ENCODE assay signal across 8 mouse cellular contexts in the genomic region with DNA sequence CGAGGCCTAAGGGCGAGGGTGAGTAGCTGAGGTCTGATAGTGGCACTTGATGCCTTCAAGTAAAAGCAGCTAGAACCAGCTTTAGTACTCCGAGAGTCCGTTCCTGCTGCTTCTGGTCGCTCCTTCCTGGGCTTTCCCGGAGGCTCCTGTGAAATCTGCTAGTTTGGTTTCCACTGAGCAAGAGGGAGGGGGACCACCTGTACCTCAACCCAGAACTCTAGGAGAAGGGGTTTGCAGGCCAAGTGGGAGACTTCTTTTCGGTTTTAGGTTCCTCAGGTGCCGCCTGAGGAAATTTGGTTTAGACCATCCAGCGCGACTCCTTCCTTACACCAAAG. TPM values are rescaled to one million over a fixed set of nuclear protein-coding genes. Genes with fewer than 3 reads are reported as not detected.
DNase-seq lines count a peak whose midpoint lies in the region; ATAC-seq and TF ChIP-seq lines count a peak whose summit lies in the region.

No protein-coding gene starts in this region.

- intact Hi-C loops in left cerebral cortex, adult 2 months (cut with DNase I) = loop anchor here (2.0 to 10.0 kb wide), 2 partner anchors 79 to 229 kb away; partner anchors contain the start of genes Cnga4, Fam160a2 and Smpd1

- no peak for TF ChIP-seq CTCF in left cerebral cortex, adult 2 months (IDR thresholded peaks at IDR 0.05)
- TF ChIP-seq CTCF in intestine, postnatal 0 days (IDR thresholded peaks at IDR 0.05; ENCODE audit: low read depth) = no peak

- H3K36me3 ChIP-seq in embryonic facial prominence, embryonic 13.5 days = peaks cover 28% of the 10 kb centered on the region
- H3K36me3 ChIP-seq in intestine, postnatal 0 days (ENCODE audit: control insufficient read depth, insufficient read depth) = peaks cover 28% of the 10 kb centered on the region
- H3K36me3 ChIP-seq in neural tube, embryonic 12.5 days = peaks cover 24% of the 10 kb centered on the region

- no peaks in the 10 kb centered on the region for H3K27me3 ChIP-seq in embryonic facial prominence, embryonic 13.5 days
- H3K27me3 ChIP-seq in intestine, postnatal 0 days (replicated peaks; ENCODE audit: control insufficient read depth, insufficient read depth, low read length) = no peaks in the 10 kb centered on the region
- H3K27me3 ChIP-seq in neural tube, embryonic 12.5 days (replicated peaks) = no peaks in the 10 kb centered on the region

- peak overlapping the region; percentile 88 for H3K4me2 ChIP-seq in embryonic facial prominence, embryonic 13.5 days
- peak overlapping the region; percentile 94 for H3K4me2 ChIP-seq in intestine, postnatal 0 days (replicated peaks; ENCODE audit: low read depth)
- H3K4me2 ChIP-seq in neural tube, embryonic 12.5 days (replicated peaks) = peak overlapping the region; percentile 77

- DNase-seq in left cerebral cortex, adult 2 months (ENCODE audit: extremely low spot score in 1 of 2, low spot score in 2 of 2) = no peak
- DNase-seq in left cerebral cortex, adult 8-10 months (ENCODE audit: low spot score in 2 of 2) = no peak
- no peak for DNase-seq in cerebellum, postnatal 25 days
- no peak for DNase-seq in embryo, embryonic 10 days (ENCODE audit: low spot score)
- DNase-seq in thymus, postnatal 14 days = no peak

- H3K27ac ChIP-seq in left cerebral cortex, adult 2 months = peak overlapping the region; percentile 76
- peak overlapping the region; percentile 55 for H3K27ac ChIP-seq in embryonic facial prominence, embryonic 13.5 days
- peak overlapping the region; percentile 54 for H3K27ac ChIP-seq in intestine, postnatal 0 days (ENCODE audit: low read depth, low read length)
- H3K27ac ChIP-seq in neural tube, embryonic 12.5 days = peak overlapping the region; percentile 64; the same call in 1 of the 2 replicates

- H3K9ac ChIP-seq in embryonic facial prominence, embryonic 13.5 days = peak overlapping the region; percentile 88
- H3K9ac ChIP-seq in intestine, postnatal 0 days (ENCODE audit: low read depth, low read length) = peak overlapping the region; percentile 69
- H3K9ac ChIP-seq in neural tube, embryonic 12.5 days = peak overlapping the region; percentile 86

- no peaks in the 10 kb centered on the region for H3K9me3 ChIP-seq in embryonic facial prominence, embryonic 13.5 days
- no peaks in the 10 kb centered on the region for H3K9me3 ChIP-seq in intestine, postnatal 0 days (ENCODE audit: control insufficient read depth)
- no peaks in the 10 kb centered on the region for H3K9me3 ChIP-seq in neural tube, embryonic 12.5 days

- 5% methylated on average over 10 of the region's 10 CpGs for WGBS in embryonic facial prominence, embryonic 13.5 days
- 5% methylated on average over 10 of the region's 10 CpGs for WGBS in intestine, postnatal 0 days
- WGBS in neural tube, embryonic 12.5 days = 6% methylated on average over 10 of the region's 10 CpGs

- peaks cover 34% of the 10 kb centered on the region for H3K4me1 ChIP-seq in embryonic facial prominence, embryonic 13.5 days
- no peaks in the 10 kb centered on the region for H3K4me1 ChIP-seq in intestine, postnatal 0 days (replicated peaks; ENCODE audit: control insufficient read depth, insufficient read depth, low read length)
- peaks cover 32% of the 10 kb centered on the region for H3K4me1 ChIP-seq in neural tube, embryonic 12.5 days

- H3K4me3 ChIP-seq in left cerebral cortex, adult 2 months = peak overlapping the region; percentile 68
- peak overlapping the region; percentile 87 for H3K4me3 ChIP-seq in embryonic facial prominence, embryonic 13.5 days
- peak overlapping the region; percentile 83 for H3K4me3 ChIP-seq in intestine, postnatal 0 days (ENCODE audit: low read depth, low read length)
- peak overlapping the region; percentile 77 for H3K4me3 ChIP-seq in neural tube, embryonic 12.5 days

- no peak for ATAC-seq in embryonic facial prominence, embryonic 13.5 days (ENCODE audit: insufficient number of reproducible peaks, insufficient read depth, low FRiP score, low TSS enrichment, low read depth)
- ATAC-seq in intestine, postnatal 0 days = no peak; the same call in 1 of the 2 replicates
- no peak; the same call in 1 of the 2 replicates for ATAC-seq in neural tube, embryonic 12.5 days (ENCODE audit: low FRiP score, low read depth)

RNA-seq across cellular contexts. Expression of gene Trim3, which starts 0.4 kb away (rescaled TPM):
- total RNA-seq in left cerebral cortex, adult 2 months (2021) = 100 to 1,000 TPM; 151 to 165 TPM
- total RNA-seq in left cerebral cortex, adult 8-10 months (2022) = 100 to 1,000 TPM; 137 to 154 (median 148) TPM
- polyA plus RNA-seq in embryonic facial prominence, embryonic 13.5 days (2015; fragmentation: Nextera tagmentation; extraction: Ambion mirVana) = 41.3 and 49.1 TPM in 2 replicates
- polyA plus RNA-seq in intestine, postnatal 0 days (2015; fragmentation: Nextera tagmentation; extraction: Ambion mirVana) = 7.4 and 9.0 TPM in 2 replicates
- 64.4 and 74.5 TPM in 2 replicates for polyA plus RNA-seq in neural tube, embryonic 12.5 days (2016; fragmentation: Nextera tagmentation; extraction: Ambion mirVana)

RNA-seq across cellular contexts. Expression of gene Timm10b, which starts 6.1 kb away (rescaled TPM):
- total RNA-seq in left cerebral cortex, adult 2 months (2021) = 10 to 100 TPM; 67.8 to 76.8 TPM
- 10 to 100 TPM; 63.0 to 74.1 (median 68.2) TPM for total RNA-seq in left cerebral cortex, adult 8-10 months (2022)
- polyA plus RNA-seq in embryonic facial prominence, embryonic 13.5 days (2015; fragmentation: Nextera tagmentation; extraction: Ambion mirVana) = 161 and 178 TPM in 2 replicates
- polyA plus RNA-seq in intestine, postnatal 0 days (2015; fragmentation: Nextera tagmentation; extraction: Ambion mirVana) = 177 and 181 TPM in 2 replicates
- polyA plus RNA-seq in neural tube, embryonic 12.5 days (2016; fragmentation: Nextera tagmentation; extraction: Ambion mirVana) = 140 and 160 TPM in 2 replicates

RNA-seq across cellular contexts. Expression of gene Arfip2, which starts 6.4 kb away (rescaled TPM):
- 100 to 1,000 TPM in 1 of 2 experiments, 10 to 100 TPM in 1; 93.3 to 109 TPM for total RNA-seq in left cerebral cortex, adult 2 months (2021)
- 100 to 1,000 TPM in 1 of 4 experiments, 10 to 100 TPM in 3; 84.6 to 108 (median 91.6) TPM for total RNA-seq in left cerebral cortex, adult 8-10 months (2022)
- polyA plus RNA-seq in embryonic facial prominence, embryonic 13.5 days (2015; fragmentation: Nextera tagmentation; extraction: Ambion mirVana) = 81.4 and 85.5 TPM in 2 replicates
- 39.9 and 41.9 TPM in 2 replicates for polyA plus RNA-seq in intestine, postnatal 0 days (2015; fragmentation: Nextera tagmentation; extraction: Ambion mirVana)
- polyA plus RNA-seq in neural tube, embryonic 12.5 days (2016; fragmentation: Nextera tagmentation; extraction: Ambion mirVana) = 76.9 and 77.5 TPM in 2 replicates

RNA-seq across cellular contexts. Expression of gene Gm45799, which starts 6.6 kb away (rescaled TPM):
- 10 to 100 TPM; 11.4 to 18.8 TPM for total RNA-seq in left cerebral cortex, adult 2 months (2021)
- total RNA-seq in left cerebral cortex, adult 8-10 months (2022) = 10 to 100 TPM in 2 of 4 experiments, 1 to 10 TPM in 2; 9.3 to 13.0 (median 11.2) TPM
- polyA plus RNA-seq in embryonic facial prominence, embryonic 13.5 days (2015; fragmentation: Nextera tagmentation; extraction: Ambion mirVana) = 32.4 and 35.2 TPM in 2 replicates
- 28.3 and 46.4 TPM in 2 replicates for polyA plus RNA-seq in intestine, postnatal 0 days (2015; fragmentation: Nextera tagmentation; extraction: Ambion mirVana)
- 15.5 and 16.6 TPM in 2 replicates for polyA plus RNA-seq in neural tube, embryonic 12.5 days (2016; fragmentation: Nextera tagmentation; extraction: Ambion mirVana)

RNA-seq across cellular contexts. Expression of gene Dnhd1, which starts 16.9 kb away (rescaled TPM):
- total RNA-seq in left cerebral cortex, adult 2 months (2021) = 1 to 10 TPM; 7.1 to 7.6 TPM
- 1 to 10 TPM; 4.8 to 6.3 (median 5.7) TPM for total RNA-seq in left cerebral cortex, adult 8-10 months (2022)
- 1.1 and 1.6 TPM in 2 replicates for polyA plus RNA-seq in embryonic facial prominence, embryonic 13.5 days (2015; fragmentation: Nextera tagmentation; extraction: Ambion mirVana)
- polyA plus RNA-seq in intestine, postnatal 0 days (2015; fragmentation: Nextera tagmentation; extraction: Ambion mirVana) = 0.09 and 0.51 TPM in 2 replicates
- 1.4 and 1.5 TPM in 2 replicates for polyA plus RNA-seq in neural tube, embryonic 12.5 days (2016; fragmentation: Nextera tagmentation; extraction: Ambion mirVana)
